Mouse (Mus musculus): ENCODE measurements at regions not wholly inside any gene's neighbourhood (a gene's known extent, or its start where the extent isn't known, plus 50 kb on each side); places are given as distances from the start of the nearest gene placed in this dataset.

- TF ChIP-seq CTCF (IDR thresholded peaks at IDR 0.05; ENCODE audit: low read depth, low read length) (no peak), POLR2A (IDR thresholded peaks at IDR 0.05; ENCODE audit: borderline replicate concordance, low read depth, low read length) (no peak)
Observed at GRCm38 (mm10) chr9:120857849-120858510, 71.0 kb upstream of the Ctnnb1 start.

All from bone marrow macrophage, adult 2 months (primary cell).